Mouse (Mus musculus) heart, adult 2 months (tissue): ENCODE results near the gene Gm4491.

Experiments
- CTCF ChIP-seq: fragments of 200-600 bp; IDR thresholded peaks from 2 replicates; pipeline ENCODE4 v1.8.1; 2022; ENCODE audit warnings: antibody characterized with exemption, mild to moderate bottlenecking, moderate library complexity
- POLR2A ChIP-seq: fragments of 200-500 bp; IDR thresholded peaks from 2 replicates; pipeline ENCODE4 v1.6.1; 2011; ENCODE audit warnings: mild to moderate bottlenecking, low read depth, low read length, control low read depth; ENCODE audit not compliant: insufficient read depth

GRCm38 (mm10) chr14:57089107-57089506, 26.6 kb downstream of the Gm4491 start:
- TF ChIP-seq CTCF (no peak), POLR2A (no peak)
